Comparison of ENCODE assay signal across 12 mouse cellular contexts in the genomic region with DNA sequence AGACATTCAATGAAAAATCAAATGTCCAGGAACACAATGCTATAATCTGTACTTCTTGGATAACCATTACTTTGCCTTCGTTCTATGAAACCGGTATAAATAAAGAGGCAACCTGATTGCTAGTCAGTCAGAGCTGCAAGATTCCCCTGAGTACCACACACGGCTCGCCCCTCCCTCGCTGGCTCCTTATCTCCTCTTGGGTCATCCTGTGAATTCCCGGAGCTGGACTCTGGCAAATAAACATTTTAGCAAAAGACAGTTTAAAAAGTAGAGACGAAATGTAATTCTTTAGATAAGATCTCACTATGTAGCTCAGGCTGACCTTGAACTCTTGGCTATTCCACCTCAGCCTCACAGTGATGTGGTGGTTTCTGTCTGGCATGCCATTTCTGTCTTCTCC.
"Had no signal": no experiment of that assay in that cellular context is flagged by ENCODE, and none has a peak within 500 bp of the region (broad histone marks: within the 10 kb centered on the region; RNA-seq: fewer than 3 reads in every experiment).

No protein-coding gene starts in this region.

- DNase-seq: gastrocnemius, postnatal 14 days; gastrocnemius, postnatal 36 days; heart, adult 18-20 months; heart, postnatal 10 days; heart, postnatal 36 days; kidney, adult 11 months; kidney, adult 2 months; kidney, adult 9 months; kidney, postnatal 25 days; kidney, postnatal 4 days; liver; liver, embryonic 13.5 days had no signal
